Mouse (Mus musculus): ENCODE data around the gene Tbc1d12. TPM values are rescaled to one million over a fixed set of nuclear protein-coding genes. Genes with fewer than 3 reads are reported as not detected.

Tbc1d12 gene
- 1.3 and 1.8 TPM in 2 replicates for polyA plus RNA-seq (2016; fragmentation: Nextera tagmentation; extraction: Ambion mirVana)

DNA sequence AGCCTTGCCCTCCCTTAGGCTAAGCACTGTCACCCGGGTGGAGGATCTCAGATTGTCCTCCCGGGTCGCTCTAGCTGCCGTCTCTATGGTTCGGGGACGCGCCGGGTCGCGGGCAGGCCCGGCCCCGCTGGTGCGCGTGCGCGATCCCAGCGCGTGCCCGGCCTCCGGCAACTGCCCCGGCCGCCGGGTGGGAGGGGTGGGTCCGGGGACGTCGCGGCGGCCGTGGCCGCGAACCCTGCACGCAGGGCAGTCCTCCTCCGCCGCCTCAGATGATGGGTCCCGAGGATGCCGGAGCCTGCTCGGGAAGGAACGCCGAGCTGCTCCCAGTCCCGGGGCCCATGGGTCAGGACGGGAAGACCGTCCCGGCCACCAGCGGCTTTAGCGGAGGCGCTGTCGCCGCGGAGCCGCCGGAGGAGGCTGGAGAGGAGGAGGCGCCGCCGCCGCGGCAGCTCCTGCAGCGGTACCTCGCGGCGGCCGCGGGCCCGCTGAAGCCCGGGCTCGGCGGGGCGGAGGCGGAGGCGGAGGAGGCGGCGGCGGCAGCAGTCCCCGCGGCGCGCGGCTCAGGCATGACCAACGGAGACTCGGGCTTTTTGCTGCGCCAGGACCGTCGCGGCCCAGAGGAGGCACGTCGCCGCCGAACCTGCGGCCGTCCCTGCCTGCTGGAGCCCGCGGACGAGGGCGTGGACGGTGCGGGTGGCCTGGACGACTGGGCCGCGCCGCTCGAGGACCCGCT is at the start of gene Tbc1d12:
Gene Tbc1d12, plus strand, starts transcription at position 142 of the 733 bp plus-strand sequence.
- under 1% methylated on average over 101 of the region's 101 CpGs for WGBS
- H3K27ac ChIP-seq = peak within 1 kb of the TSS; percentile 90
- H3K9me3 ChIP-seq (replicated peaks) = no peaks in the 10 kb centered on the region

DNA sequence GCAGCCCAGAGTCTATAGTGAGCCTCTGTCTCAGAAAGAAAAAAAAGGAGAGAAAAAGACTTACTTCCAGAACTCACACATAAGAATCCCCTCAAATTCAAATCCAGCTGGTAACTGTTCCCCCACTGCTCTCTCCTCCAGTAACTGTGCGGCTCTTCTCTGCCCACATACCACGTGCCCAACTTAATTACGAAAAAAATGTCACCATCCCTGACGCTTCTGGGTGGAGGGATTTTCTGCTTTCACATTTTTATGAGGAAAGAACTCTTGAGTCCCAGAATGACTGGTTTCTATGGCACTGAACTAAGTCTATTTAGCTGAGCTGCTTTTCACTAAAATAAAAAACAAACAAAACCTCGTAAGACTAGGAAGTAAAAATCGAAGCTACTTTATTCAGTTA is 48.6 kb upstream of the Tbc1d12 start:
- H3K4me3 ChIP-seq = no peak overlapping the region
- H3K27ac ChIP-seq = no peak overlapping the region
- 92% methylated on average over 6 of the region's 6 CpGs for WGBS
- H3K4me1 ChIP-seq = no peaks in the 10 kb centered on the region
- no peak for DNase-seq (ENCODE audit: low spot score)
- no peaks in the 10 kb centered on the region for H3K9me3 ChIP-seq (replicated peaks)
- peaks cover 55% of the 10 kb centered on the region for H3K36me3 ChIP-seq
- H3K27me3 ChIP-seq (ENCODE audit: low read depth, poor library complexity, severe bottlenecking) = no peaks in the 10 kb centered on the region

More for the DNA sequence above, at the start of gene Tbc1d12:
- DNase-seq (ENCODE audit: low spot score) = peak; percentile 89
- H3K36me3 ChIP-seq = no peaks in the 10 kb centered on the region
- peak within 1 kb of the TSS; percentile 89 for H3K4me3 ChIP-seq
- peaks cover 7% of the 10 kb centered on the region; the same call in 1 of the 2 replicates for H3K4me1 ChIP-seq
- no peaks in the 10 kb centered on the region for H3K27me3 ChIP-seq (ENCODE audit: low read depth, poor library complexity, severe bottlenecking)

DNA sequence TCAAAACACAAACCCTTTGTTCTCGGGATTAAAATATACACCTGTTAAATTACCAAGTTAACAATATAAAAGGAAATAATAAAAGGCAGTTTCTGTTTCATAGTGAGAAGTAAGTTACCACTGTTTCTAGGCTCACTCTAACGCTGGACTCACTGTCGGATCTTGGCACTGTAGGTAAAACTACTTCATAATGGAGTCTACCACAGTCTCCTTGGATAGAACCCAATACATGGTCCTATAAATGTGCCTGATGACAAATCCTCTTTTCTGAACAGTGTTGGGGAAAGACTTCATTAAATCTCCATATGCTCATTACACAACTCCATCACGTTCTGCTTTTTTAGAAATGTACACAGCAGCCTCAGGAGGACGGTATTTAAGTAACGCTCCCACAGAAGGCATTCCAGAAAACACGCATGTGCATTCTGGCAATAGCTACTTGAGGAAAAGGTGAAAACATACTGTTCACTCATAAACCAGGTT is 42.8 kb upstream of the Tbc1d12 start:
- Histone ChIP-seq H3K27ac (no peak overlapping the region), H3K36me3 (peaks cover 99% of the 10 kb centered on the region), H3K9me3 (replicated peaks) (no peaks in the 10 kb centered on the region), H3K4me3 (no peak overlapping the region), H3K27me3 (ENCODE audit: low read depth, poor library complexity, severe bottlenecking) (no peaks in the 10 kb centered on the region), H3K4me1 (no peaks in the 10 kb centered on the region)
- no peak for DNase-seq (ENCODE audit: low spot score)
- 95% methylated on average over 7 of the region's 7 CpGs for WGBS

DNA sequence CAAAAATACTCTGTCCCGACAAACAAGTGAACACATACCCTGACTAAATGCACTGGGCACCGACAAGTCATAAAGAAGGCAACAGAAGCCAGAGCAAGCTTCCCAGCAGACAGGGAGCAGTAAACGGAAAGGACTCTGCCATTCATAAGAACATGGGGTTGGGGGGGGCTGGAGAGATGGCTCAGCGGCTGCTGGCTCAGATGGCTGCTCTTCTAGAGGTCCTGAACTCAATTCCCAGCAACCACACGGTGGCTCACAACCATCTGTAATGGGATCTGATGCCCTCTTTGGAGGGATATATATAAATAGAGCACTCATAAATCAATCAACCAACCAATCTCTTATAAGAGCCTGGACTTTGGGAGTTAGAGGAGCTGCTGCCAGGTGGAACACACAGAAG is 39.8 kb upstream of the Tbc1d12 start:
- Histone ChIP-seq H3K4me1 (no peaks in the 10 kb centered on the region), H3K9me3 (replicated peaks) (no peaks in the 10 kb centered on the region), H3K27me3 (ENCODE audit: low read depth, poor library complexity, severe bottlenecking) (no peaks in the 10 kb centered on the region), H3K27ac (no peak overlapping the region), H3K4me3 (no peak overlapping the region), H3K36me3 (peaks cover 94% of the 10 kb centered on the region)
- 85% methylated on average over 5 of the region's 5 CpGs for WGBS
- no peak for DNase-seq (ENCODE audit: low spot score)

DNA sequence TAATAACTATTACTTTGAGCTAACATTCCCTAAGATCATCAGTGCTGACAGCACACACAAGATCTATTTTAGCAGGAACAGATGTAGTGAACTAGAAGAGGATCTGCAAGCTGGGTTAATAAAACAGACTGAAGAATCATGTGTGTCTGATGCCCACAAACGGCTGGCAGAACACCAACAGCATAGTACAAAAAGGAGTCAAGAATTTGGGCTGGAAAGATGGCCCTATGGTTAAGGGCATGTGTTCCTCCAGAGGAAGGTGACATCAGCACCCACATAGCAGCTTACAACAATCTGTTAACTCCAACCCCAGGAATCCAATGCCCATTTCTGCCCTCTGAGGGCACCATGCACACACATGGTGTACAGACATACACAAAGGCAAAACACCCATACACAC is 38.1 kb upstream of the Tbc1d12 start:
- H3K4me3 ChIP-seq = no peak overlapping the region
- peaks cover 94% of the 10 kb centered on the region for H3K36me3 ChIP-seq
- 86% methylated on average over 1 of the region's 1 CpGs for WGBS
- DNase-seq (ENCODE audit: low spot score) = no peak
- no peaks in the 10 kb centered on the region for H3K4me1 ChIP-seq
- no peaks in the 10 kb centered on the region for H3K27me3 ChIP-seq (ENCODE audit: low read depth, poor library complexity, severe bottlenecking)
- no peaks in the 10 kb centered on the region for H3K9me3 ChIP-seq (replicated peaks)
- H3K27ac ChIP-seq = no peak overlapping the region

DNA sequence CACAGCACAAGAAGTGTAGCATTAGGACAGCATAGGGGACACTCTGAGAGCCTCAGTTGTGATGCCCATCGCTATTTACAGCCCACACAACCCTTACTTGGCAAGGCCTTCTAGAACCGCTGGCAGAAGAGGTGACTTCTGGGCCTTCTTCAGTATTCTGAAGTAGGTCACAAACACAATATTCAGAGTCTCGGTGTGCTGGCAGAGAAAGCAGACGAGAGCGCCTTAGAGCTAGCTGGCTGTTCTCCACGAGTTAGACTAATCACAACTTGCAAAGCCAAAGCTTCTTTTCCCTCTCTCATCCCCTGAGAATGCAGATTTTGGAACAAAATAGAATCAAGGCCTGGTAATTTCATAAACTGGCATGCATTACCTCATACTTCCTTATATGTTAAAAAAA is 37.6 kb upstream of the Tbc1d12 start:
- no peak for DNase-seq (ENCODE audit: low spot score)
- no peaks in the 10 kb centered on the region for H3K4me1 ChIP-seq
- no peaks in the 10 kb centered on the region for H3K9me3 ChIP-seq (replicated peaks)
- peaks cover 94% of the 10 kb centered on the region for H3K36me3 ChIP-seq
- 95% methylated on average over 6 of the region's 6 CpGs for WGBS
- no peak overlapping the region for H3K4me3 ChIP-seq
- no peak overlapping the region for H3K27ac ChIP-seq
- H3K27me3 ChIP-seq (ENCODE audit: low read depth, poor library complexity, severe bottlenecking) = no peaks in the 10 kb centered on the region

DNA sequence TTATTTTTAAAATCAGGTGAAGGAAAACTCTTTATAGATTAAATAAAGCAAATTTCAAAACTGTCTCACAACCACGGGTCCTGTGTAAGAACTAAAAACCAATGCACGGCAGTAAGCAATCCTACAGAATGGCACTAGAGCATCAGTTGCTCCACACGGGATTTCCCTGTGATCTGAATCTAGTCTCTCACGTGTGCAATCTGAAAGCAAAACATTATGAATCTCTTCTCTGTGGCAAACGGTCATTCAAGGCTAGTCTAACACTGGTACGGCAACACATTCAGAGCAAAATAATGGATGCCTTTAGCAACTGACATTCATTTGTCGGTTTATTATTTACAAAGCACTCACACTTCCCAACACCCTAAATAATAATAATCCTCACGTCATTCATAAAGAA is 18.2 kb upstream of the Tbc1d12 start:
- Histone ChIP-seq H3K9me3 (replicated peaks) (no peaks in the 10 kb centered on the region), H3K27ac (peak overlapping the region; percentile 89), H3K4me1 (peaks cover 19% of the 10 kb centered on the region), H3K4me3 (peak overlapping the region; percentile 87), H3K36me3 (peaks cover 33% of the 10 kb centered on the region), H3K27me3 (ENCODE audit: low read depth, poor library complexity, severe bottlenecking) (no peaks in the 10 kb centered on the region)
- no peak for DNase-seq (ENCODE audit: low spot score)
- 46% methylated on average over 8 of the region's 8 CpGs for WGBS

DNA sequence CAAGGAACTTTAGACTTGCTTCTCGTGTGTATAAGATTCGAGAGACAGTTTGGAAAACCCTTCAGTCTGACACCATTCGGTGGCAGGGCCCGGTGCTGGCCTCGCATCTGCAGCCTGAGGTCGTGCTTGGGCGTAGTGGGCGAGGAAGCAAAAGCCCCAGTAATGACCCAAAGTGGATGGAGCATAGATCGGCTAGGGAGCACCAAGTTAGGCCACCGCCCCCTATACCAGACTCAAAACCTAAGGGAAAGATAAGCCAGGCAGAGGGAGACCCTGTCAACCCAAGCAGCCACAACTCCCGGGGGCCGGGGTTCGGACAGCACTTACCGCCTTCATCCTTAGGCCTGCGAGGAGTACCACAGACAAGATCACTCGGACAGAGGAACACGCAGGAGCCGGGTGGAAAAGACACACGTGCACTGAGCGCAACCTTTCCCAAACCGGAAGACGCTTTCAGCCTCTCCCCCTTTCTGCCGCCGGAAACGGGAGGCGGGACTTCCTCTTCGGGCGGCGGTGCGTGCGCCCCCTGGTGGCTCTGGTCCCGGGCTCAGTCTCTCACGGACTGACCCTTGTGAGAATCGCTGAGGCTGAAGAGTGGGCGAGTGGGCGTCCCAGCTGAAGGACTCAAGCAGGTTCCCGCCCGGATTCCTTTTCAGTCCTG is 17.5 kb upstream of the Tbc1d12 start, which contains the start of gene Noc3l:
Gene Noc3l, minus strand, starts transcription at position 472 of the 661 bp plus-strand sequence.
- peaks cover 19% of the 10 kb centered on the region for H3K4me1 ChIP-seq
- peak within 1 kb of the TSS; percentile 87 for H3K4me3 ChIP-seq
- H3K27me3 ChIP-seq (ENCODE audit: low read depth, poor library complexity, severe bottlenecking) = no peaks in the 10 kb centered on the region
- under 1% methylated on average over 38 of the region's 38 CpGs for WGBS
- peak within 1 kb of the TSS; percentile 89 for H3K27ac ChIP-seq
- DNase-seq (ENCODE audit: low spot score) = peak; percentile 99
- H3K36me3 ChIP-seq = peaks cover 27% of the 10 kb centered on the region
- H3K9me3 ChIP-seq (replicated peaks) = no peaks in the 10 kb centered on the region

DNA sequence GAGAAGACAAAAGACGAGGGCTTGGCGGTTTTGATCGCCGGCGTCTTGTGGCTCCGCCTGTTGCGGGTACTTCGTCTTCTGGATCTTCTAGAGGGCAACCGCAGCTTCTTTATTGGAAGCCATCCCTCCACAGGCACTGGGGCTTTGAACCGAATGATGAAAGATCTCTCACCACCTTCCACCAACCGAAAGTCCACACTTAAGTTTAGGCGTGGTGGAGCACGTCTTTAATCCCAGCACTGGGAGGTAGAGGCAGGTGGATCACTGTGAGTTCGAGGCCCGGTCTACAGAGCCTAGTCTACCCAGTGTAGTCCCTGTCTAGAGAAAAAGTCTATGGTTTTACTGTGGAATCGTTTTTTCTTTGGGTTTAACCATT is 17.0 kb upstream of the Tbc1d12 start:
- Histone ChIP-seq H3K9me3 (replicated peaks) (no peaks in the 10 kb centered on the region), H3K27ac (peak overlapping the region; percentile 89), H3K4me1 (peaks cover 19% of the 10 kb centered on the region), H3K36me3 (peaks cover 22% of the 10 kb centered on the region), H3K27me3 (ENCODE audit: low read depth, poor library complexity, severe bottlenecking) (no peaks in the 10 kb centered on the region), H3K4me3 (peak overlapping the region; percentile 87)
- WGBS = 14% methylated on average over 16 of the region's 16 CpGs
- no peak for DNase-seq (ENCODE audit: low spot score)

DNA sequence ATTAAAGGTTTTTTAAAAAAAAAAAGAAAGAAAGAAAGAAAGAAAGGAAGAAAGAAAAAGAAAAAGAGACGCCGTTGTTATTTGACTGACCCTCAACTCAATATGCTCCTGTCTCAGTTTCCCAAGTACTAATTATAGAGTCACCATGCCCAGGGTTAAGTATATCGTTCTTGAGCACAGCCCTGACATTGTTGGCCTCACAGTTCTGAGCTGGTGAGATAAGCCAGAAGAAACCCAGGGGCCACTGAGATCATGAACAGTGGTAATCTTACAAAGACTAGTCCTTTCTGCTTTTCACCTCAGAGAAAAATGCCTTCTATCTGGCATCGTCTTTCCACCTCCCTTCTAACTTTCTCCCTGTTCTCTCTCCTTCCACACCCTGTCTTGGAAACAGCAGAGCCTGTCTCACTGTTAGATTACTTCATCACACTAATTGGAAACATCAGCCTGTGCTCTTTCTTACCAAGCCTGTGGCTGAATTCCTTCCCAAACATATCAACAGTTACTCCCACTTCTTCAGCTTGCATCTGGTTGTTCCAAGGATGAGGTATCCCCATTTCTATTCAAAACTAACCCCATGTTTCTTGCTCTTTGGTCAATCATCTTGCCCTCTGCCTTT is 16.1 kb upstream of the Tbc1d12 start:
- 76% methylated on average over 4 of the region's 4 CpGs for WGBS
- H3K4me1 ChIP-seq = peaks cover 19% of the 10 kb centered on the region
- H3K27me3 ChIP-seq (ENCODE audit: low read depth, poor library complexity, severe bottlenecking) = no peaks in the 10 kb centered on the region
- DNase-seq (ENCODE audit: low spot score) = no peak
- peaks cover 13% of the 10 kb centered on the region for H3K36me3 ChIP-seq
- no peak overlapping the region for H3K4me3 ChIP-seq
- no peaks in the 10 kb centered on the region for H3K9me3 ChIP-seq (replicated peaks)
- H3K27ac ChIP-seq = no peak overlapping the region

DNA sequence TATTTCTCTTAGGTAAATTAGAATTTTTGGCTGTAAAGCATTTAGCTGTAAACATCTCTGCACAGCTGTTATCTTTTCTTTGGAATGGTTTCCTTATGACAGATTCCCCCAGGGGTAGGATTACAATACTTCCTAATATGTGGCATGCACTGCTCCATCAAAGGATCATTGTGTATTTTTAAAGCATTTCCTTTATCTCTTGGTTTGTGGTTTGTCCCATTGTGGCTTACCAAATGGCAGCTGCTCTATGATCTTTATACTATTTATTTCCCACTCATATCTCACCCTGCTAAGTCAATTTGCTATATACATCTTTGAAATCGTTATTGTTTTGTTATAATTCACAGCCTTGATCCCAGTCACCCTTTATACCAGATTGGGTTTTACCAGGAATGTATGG is 3.2 kb upstream of the Tbc1d12 start:
- Histone ChIP-seq H3K27ac (no peak overlapping the region), H3K4me3 (no peak overlapping the region), H3K9me3 (replicated peaks) (no peaks in the 10 kb centered on the region), H3K27me3 (ENCODE audit: low read depth, poor library complexity, severe bottlenecking) (no peaks in the 10 kb centered on the region), H3K36me3 (no peaks in the 10 kb centered on the region), H3K4me1 (peaks cover 7% of the 10 kb centered on the region; the same call in 1 of the 2 replicates)
- WGBS = 82% methylated on average over 1 of the region's 1 CpGs
- DNase-seq (ENCODE audit: low spot score) = no peak

DNA sequence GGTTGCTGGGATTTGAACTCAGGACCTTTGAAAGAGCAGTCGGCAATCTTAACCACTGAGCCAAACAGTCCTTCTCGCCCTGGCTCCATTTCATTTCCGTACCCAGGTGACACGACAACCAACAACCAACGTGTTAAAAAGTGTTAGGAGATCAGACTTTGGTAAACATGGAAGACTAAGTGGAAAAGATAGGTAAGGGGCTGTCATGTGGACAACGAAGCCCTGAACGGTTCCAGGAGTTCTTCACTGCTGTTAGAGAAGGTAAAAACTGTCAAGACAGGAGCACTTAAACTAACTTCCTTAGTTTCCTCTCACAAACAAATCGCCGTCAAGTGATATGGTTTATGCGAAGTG is 318 bp upstream of the Tbc1d12 start:
- Histone ChIP-seq H3K36me3 (no peaks in the 10 kb centered on the region), H3K27me3 (ENCODE audit: low read depth, poor library complexity, severe bottlenecking) (no peaks in the 10 kb centered on the region), H3K4me3 (peak overlapping the region; percentile 89), H3K4me1 (peaks cover 7% of the 10 kb centered on the region; the same call in 1 of the 2 replicates), H3K9me3 (replicated peaks) (no peaks in the 10 kb centered on the region), H3K27ac (peak overlapping the region; percentile 90)
- no peak for DNase-seq (ENCODE audit: low spot score)
- 24% methylated on average over 10 of the region's 10 CpGs for WGBS

DNA sequence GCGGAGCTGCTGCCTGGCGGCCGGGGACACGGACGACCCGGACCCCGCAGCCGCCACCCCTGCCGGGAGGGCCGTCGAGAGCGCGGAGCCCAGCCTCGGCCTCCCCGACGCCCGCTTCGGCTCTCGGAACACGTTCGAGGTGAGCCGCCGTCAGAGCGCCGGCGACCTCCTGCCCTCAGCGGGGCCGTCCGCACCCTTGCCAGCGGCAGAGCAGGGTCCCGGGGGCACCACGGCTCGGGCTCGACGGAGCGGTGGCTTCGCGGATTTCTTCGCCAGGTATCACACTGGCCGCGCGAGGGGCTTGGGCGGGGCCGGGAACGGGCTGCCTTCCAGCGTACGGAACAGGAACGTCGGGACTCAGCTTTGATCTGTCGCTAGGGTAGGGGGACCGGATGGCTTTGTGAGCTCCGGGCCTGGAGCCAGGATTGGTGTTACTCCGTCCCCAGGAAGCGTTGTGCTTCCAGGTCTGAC is 827 bp downstream of the Tbc1d12 start:
- Histone ChIP-seq H3K4me3 (peak overlapping the region; percentile 89), H3K27me3 (ENCODE audit: low read depth, poor library complexity, severe bottlenecking) (no peaks in the 10 kb centered on the region), H3K36me3 (no peaks in the 10 kb centered on the region), H3K4me1 (peaks cover 7% of the 10 kb centered on the region; the same call in 1 of the 2 replicates), H3K27ac (peak overlapping the region; percentile 90), H3K9me3 (replicated peaks) (no peaks in the 10 kb centered on the region)
- peak; percentile 73 for DNase-seq (ENCODE audit: low spot score)
- WGBS = under 1% methylated on average over 54 of the region's 54 CpGs
